Mouse (Mus musculus): ENCODE data around the gene Vps45. TPM values are rescaled to one million over a fixed set of nuclear protein-coding genes. Genes with fewer than 3 reads are reported as not detected.
"Not testable (repeated sequence)": the region's sequence is repeated elsewhere in the genome, so short reads cannot be mapped to it uniquely, and the experiment has no call there.

The Vps45 gene
- total and polyA plus RNA-seq, 2 experiments from 2014 or later, result 10.5 to 49.4 TPM

DNA sequence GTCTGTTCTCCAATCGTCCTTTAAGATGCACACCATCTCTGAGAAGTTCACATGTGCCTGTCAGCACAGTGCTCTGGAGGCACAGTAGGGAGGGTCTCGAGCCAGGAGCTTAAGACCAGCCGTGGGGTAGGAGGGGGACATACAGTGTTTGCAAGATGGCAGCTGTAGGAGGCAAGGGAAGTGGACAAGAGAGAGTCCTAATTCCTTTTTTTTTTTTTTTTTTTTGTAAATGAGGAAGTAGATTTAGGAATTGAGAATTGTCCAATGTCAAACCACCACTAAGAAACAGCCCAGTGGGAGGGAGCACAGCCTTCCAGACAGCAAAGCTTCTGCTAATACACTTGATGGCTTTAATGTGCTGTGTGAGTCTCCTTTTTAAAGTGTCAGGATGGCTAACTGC is 81.2 kb downstream of the Vps45 start:
- Histone ChIP-seq H3K27me3 (ENCODE audit: control insufficient read depth, insufficient read depth, low read length) (no peaks in the 10 kb centered on the region), H3K4me1 (ENCODE audit: control insufficient read depth, insufficient read depth) (no peaks in the 10 kb centered on the region), H3K9me3 (replicated peaks; ENCODE audit: control insufficient read depth, low read length) (no peaks in the 10 kb centered on the region), H3K36me3 (replicated peaks; ENCODE audit: control insufficient read depth, insufficient read depth, low read length) (no peaks in the 10 kb centered on the region), H3K27ac (ENCODE audit: low read depth) (no peak overlapping the region), H3K4me2 (ENCODE audit: low read depth, low read length) (no peak overlapping the region), H3K9ac (replicated peaks; ENCODE audit: low read depth, low read length) (no peak overlapping the region), H3K4me3 (ENCODE audit: low read depth, low read length) (no peak overlapping the region)
- TF ChIP-seq CTCF (IDR thresholded peaks at IDR 0.05; ENCODE audit: low read depth), result no peak
- TF ChIP-seq EP300 (IDR thresholded peaks at IDR 0.05; ENCODE audit: low read depth), result no peak
- no peak for DNase-seq (ENCODE audit: low spot score)
- ATAC-seq (ENCODE audit: insufficient read depth, low read depth), result no peak
- WGBS, result 65% methylated on average over 3 of the region's 3 CpGs

- ATAC-seq (ENCODE audit: insufficient read depth, low read depth) (no peak), DNase-seq (ENCODE audit: low spot score) (no peak)
- no peaks in the 10 kb centered on the region for H3K36me3 ChIP-seq (replicated peaks; ENCODE audit: control insufficient read depth, insufficient read depth, low read length)
- no peaks in the 10 kb centered on the region for H3K9me3 ChIP-seq (replicated peaks; ENCODE audit: control insufficient read depth, low read length)
- H3K27me3 ChIP-seq (ENCODE audit: control insufficient read depth, insufficient read depth, low read length), result no peaks in the 10 kb centered on the region
- WGBS, result 23% methylated on average over 33 of the region's 34 CpGs
- peak overlapping the region; percentile 40; the same call in 1 of the 2 replicates for H3K9ac ChIP-seq (replicated peaks; ENCODE audit: low read depth, low read length)
- H3K4me3 ChIP-seq (ENCODE audit: low read depth, low read length), result peak overlapping the region; percentile 37
- peaks cover 3% of the 10 kb centered on the region; the same call in 1 of the 2 replicates for H3K4me1 ChIP-seq (ENCODE audit: control insufficient read depth, insufficient read depth)
- peak overlapping the region; percentile 59 for H3K4me2 ChIP-seq (ENCODE audit: low read depth, low read length)
- H3K27ac ChIP-seq (ENCODE audit: low read depth), result peak overlapping the region; percentile 58; the same call in 1 of the 2 replicates
- TF ChIP-seq CTCF (IDR thresholded peaks at IDR 0.05; ENCODE audit: low read depth) (no peak), EP300 (IDR thresholded peaks at IDR 0.05; ENCODE audit: low read depth) (no peak)
Measured at GRCm38 (mm10) chr3:95972873-95973634, 85.2 kb downstream of the Vps45 start.

DNA sequence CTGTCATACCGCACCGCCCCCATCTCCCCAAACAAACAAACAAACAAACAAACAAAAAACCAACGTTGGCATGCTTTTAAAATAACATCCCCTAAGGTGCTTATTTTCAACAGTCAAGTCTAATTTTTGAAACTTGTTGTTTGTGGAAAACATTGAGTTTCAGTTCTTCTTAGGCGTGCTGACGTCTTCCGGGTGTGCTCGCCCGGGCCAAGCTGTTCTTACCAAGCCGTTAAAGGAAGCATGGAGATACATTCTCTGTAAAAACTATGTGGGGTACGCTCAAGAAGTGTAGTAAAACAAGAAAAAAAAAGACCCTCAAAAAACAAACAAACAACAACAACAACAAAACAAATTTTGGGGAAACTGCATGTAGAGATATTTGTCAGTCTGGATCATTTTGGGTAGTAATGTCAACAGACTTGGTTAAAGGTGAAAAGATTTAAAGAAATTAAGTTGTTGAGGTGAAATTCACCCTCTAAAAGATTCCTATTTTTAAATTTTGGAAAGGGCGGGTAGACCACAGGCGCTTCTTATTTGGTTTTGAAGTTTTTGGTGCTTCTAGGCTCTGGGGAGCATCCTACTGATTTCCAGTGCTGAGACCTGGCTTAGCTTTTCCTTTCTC is 85.9 kb downstream of the Vps45 start:
- no peaks in the 10 kb centered on the region for H3K9me3 ChIP-seq (replicated peaks; ENCODE audit: control insufficient read depth, low read length)
- H3K36me3 ChIP-seq (replicated peaks; ENCODE audit: control insufficient read depth, insufficient read depth, low read length), result no peaks in the 10 kb centered on the region
- no peak for ATAC-seq (ENCODE audit: insufficient read depth, low read depth)
- peaks cover 3% of the 10 kb centered on the region; the same call in 1 of the 2 replicates for H3K4me1 ChIP-seq (ENCODE audit: control insufficient read depth, insufficient read depth)
- peak overlapping the region; percentile 37 for H3K4me3 ChIP-seq (ENCODE audit: low read depth, low read length)
- no peak for TF ChIP-seq EP300 (IDR thresholded peaks at IDR 0.05; ENCODE audit: low read depth)
- TF ChIP-seq CTCF (IDR thresholded peaks at IDR 0.05; ENCODE audit: low read depth), result no peak
- no peak for DNase-seq (ENCODE audit: low spot score)
- peak overlapping the region; percentile 40; the same call in 1 of the 2 replicates for H3K9ac ChIP-seq (replicated peaks; ENCODE audit: low read depth, low read length)
- H3K4me2 ChIP-seq (ENCODE audit: low read depth, low read length), result peak overlapping the region; percentile 59
- peak overlapping the region; percentile 58; the same call in 1 of the 2 replicates for H3K27ac ChIP-seq (ENCODE audit: low read depth)
- H3K27me3 ChIP-seq (ENCODE audit: control insufficient read depth, insufficient read depth, low read length), result no peaks in the 10 kb centered on the region
- 86% methylated on average over 12 of the region's 12 CpGs for WGBS

DNA sequence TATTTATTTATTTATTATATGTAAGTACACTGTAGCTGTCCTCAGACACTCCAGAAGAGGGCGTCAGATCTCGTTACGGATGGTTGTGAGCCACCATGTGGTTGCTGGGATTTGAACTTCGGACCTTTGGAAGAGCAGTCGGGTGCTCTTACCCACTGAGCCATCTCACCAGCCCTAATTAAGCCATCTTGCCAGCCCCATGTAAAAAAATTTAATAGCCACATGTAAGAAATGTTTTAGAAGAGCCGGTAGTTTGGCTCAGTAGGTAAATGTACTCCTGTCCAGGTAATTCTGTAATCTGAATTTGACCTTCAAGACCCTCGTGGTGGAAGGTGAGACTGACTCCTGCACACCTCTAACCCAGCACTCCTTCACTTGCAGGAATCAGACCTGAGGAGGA is 87.6 kb downstream of the Vps45 start:
- WGBS, result 80% methylated on average over 4 of the region's 7 CpGs
- DNase-seq (ENCODE audit: low spot score); H3K9me3 ChIP-seq (replicated peaks; ENCODE audit: control insufficient read depth, low read length); H3K4me3 ChIP-seq (ENCODE audit: low read depth, low read length); H3K4me2 ChIP-seq (ENCODE audit: low read depth, low read length); H3K9ac ChIP-seq (replicated peaks; ENCODE audit: low read depth, low read length); H3K36me3 ChIP-seq (replicated peaks; ENCODE audit: control insufficient read depth, insufficient read depth, low read length); H3K27me3 ChIP-seq (ENCODE audit: control insufficient read depth, insufficient read depth, low read length); ATAC-seq (ENCODE audit: insufficient read depth, low read depth); H3K27ac ChIP-seq (ENCODE audit: low read depth); H3K4me1 ChIP-seq (ENCODE audit: control insufficient read depth, insufficient read depth): not testable (repeated sequence)

DNA sequence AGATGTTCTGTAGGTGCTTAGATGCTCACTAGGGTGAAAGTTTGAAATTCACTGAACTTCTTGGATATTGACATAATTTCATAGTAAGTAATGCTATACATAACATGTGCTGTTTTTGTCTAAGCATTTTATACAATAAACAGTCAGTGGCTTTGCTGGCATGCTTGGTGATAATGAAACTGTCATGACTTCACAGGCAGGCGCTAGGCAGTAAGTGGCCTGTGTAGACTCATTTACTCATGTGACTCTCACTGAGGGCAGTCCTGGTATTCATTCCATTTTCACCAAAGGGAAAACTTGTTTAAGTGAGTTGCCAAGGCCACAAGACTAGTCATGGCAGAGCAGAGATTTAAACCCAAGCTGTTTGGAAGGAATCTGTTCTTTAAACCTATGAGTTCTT is 89.0 kb downstream of the Vps45 start:
- H3K4me1 ChIP-seq (ENCODE audit: control insufficient read depth, insufficient read depth), result peaks cover 3% of the 10 kb centered on the region; the same call in 1 of the 2 replicates
- no peak overlapping the region for H3K9ac ChIP-seq (replicated peaks; ENCODE audit: low read depth, low read length)
- WGBS, result 56% methylated on average over 1 of the region's 1 CpGs
- no peaks in the 10 kb centered on the region for H3K9me3 ChIP-seq (replicated peaks; ENCODE audit: control insufficient read depth, low read length)
- DNase-seq (ENCODE audit: low spot score) (no peak), ATAC-seq (ENCODE audit: insufficient read depth, low read depth) (0 out of 2 replicates have a peak, but pooled peaks have one; percentile 45)
- no peaks in the 10 kb centered on the region for H3K27me3 ChIP-seq (ENCODE audit: control insufficient read depth, insufficient read depth, low read length)
- 0 out of 2 replicates have a peak overlapping the region, but pooled peaks have one; percentile 48 for H3K27ac ChIP-seq (ENCODE audit: low read depth)
- TF ChIP-seq CTCF (IDR thresholded peaks at IDR 0.05; ENCODE audit: low read depth), result no peak
- TF ChIP-seq EP300 (IDR thresholded peaks at IDR 0.05; ENCODE audit: low read depth), result no peak
- H3K4me2 ChIP-seq (ENCODE audit: low read depth, low read length), result no peak overlapping the region
- no peaks in the 10 kb centered on the region for H3K36me3 ChIP-seq (replicated peaks; ENCODE audit: control insufficient read depth, insufficient read depth, low read length)
- no peak overlapping the region for H3K4me3 ChIP-seq (ENCODE audit: low read depth, low read length)
